Mouse (Mus musculus) kidney, embryonic 15.5 days (tissue): Measurements from ENCODE around the gene Dst. TPM values are rescaled to one million over a fixed set of nuclear protein-coding genes. Genes with fewer than 3 reads are reported as not detected.

Experiments used
- ATAC-seq: fragments of 200-750 bp; cut with Nextera tagmentation; replicated peaks from 2 replicates; pipeline ENCODE4 v1.8.0; 2017; ENCODE audit warnings: moderate TSS enrichment; ENCODE audit not compliant: low FRiP score
- H3K27ac ChIP-seq: fragments of 300-500 bp; sonication (generic); 2 replicates; pipeline ENCODE4 v1.5.1; 2015; ENCODE audit warnings: mild to moderate bottlenecking, inconsistent platforms
- H3K27me3 ChIP-seq: fragments of 300-500 bp; sonication (generic); 2 replicates; pipeline ENCODE4 v1.6.1; 2015; ENCODE audit warnings: inconsistent platforms
- H3K36me3 ChIP-seq: fragments of 300-500 bp; sonication (generic); 2 replicates; pipeline ENCODE4 v1.6.1; 2015; ENCODE audit warnings: inconsistent platforms
- H3K4me1 ChIP-seq: fragments of 300-500 bp; sonication (generic); 2 replicates; pipeline ENCODE4 v1.6.1; 2015; ENCODE audit warnings: inconsistent platforms
- H3K4me2 ChIP-seq: fragments of 300-500 bp; sonication (generic); 2 replicates; pipeline ENCODE4 v1.6.1; 2015; ENCODE audit warnings: moderate library complexity, mild to moderate bottlenecking, inconsistent platforms
- H3K4me3 ChIP-seq: fragments of 300-500 bp; sonication (generic); replicated peaks from 2 replicates; pipeline ENCODE4 v1.5.1; 2015; ENCODE audit warnings: mild to moderate bottlenecking, inconsistent platforms
- H3K9ac ChIP-seq: fragments of 300-500 bp; sonication (generic); 2 replicates; pipeline ENCODE4 v1.6.1; 2015; ENCODE audit warnings: mild to moderate bottlenecking, inconsistent platforms
- H3K9me3 ChIP-seq: fragments of 300-500 bp; sonication (generic); replicated peaks from 2 replicates; pipeline ENCODE4 v1.6.1; 2016; ENCODE audit warnings: inconsistent platforms
- WGBS: fragments of 180-500 bp; shearing (Covaris S2); methylation state at CpG from one replicate; pipeline ENCODE4 v1.1.7; 2015; ENCODE audit warnings: mixed read lengths; 5-methylcytosine and 5-hydroxymethylcytosine counted together
- polyA plus RNA-seq: library from polyadenylated mRNA; unstranded; fragments of >200 nt; fragmentation: Nextera tagmentation; extraction: Ambion mirVana; gene quantifications from 2 replicates; pipeline ENCODE4 v1.2.1, GENCODE M21; 2015

The Dst gene
- polyA plus RNA-seq, 1 experiment from 2014 or later = 27.9 TPM

- Histone ChIP-seq H3K27ac (no peak overlapping the region), H3K36me3 (no peaks in the 10 kb centered on the region), H3K27me3 (no peaks in the 10 kb centered on the region), H3K9ac (no peak overlapping the region), H3K4me1 (peaks cover 9% of the 10 kb centered on the region; the same call in 1 of the 2 replicates), H3K4me2 (no peak overlapping the region), H3K4me3 (no peak overlapping the region), H3K9me3 (no peaks in the 10 kb centered on the region)
- ATAC-seq = no peak
- WGBS = 81% methylated on average over 6 of the region's 6 CpGs
Observed at GRCm38 (mm10) chr1:33991067-33991466, 83.0 kb downstream of the Dst start.

- H3K27ac ChIP-seq = no peak overlapping the region
- no peak overlapping the region for H3K4me2 ChIP-seq
- peaks cover 9% of the 10 kb centered on the region; the same call in 1 of the 2 replicates for H3K4me1 ChIP-seq
- WGBS = 66% methylated on average over 11 of the region's 11 CpGs
- no peaks in the 10 kb centered on the region for H3K36me3 ChIP-seq
- no peaks in the 10 kb centered on the region for H3K9me3 ChIP-seq
- H3K4me3 ChIP-seq = no peak overlapping the region
- H3K9ac ChIP-seq = no peak overlapping the region
- H3K27me3 ChIP-seq = no peaks in the 10 kb centered on the region
- peak; percentile 79 for ATAC-seq
Observed at GRCm38 (mm10) chr1:33992810-33993209, 84.8 kb downstream of the Dst start.

- no peaks in the 10 kb centered on the region for H3K27me3 ChIP-seq
- no peaks in the 10 kb centered on the region for H3K36me3 ChIP-seq
- no peak overlapping the region for H3K4me3 ChIP-seq
- 32% methylated on average over 9 of the region's 9 CpGs for WGBS
- H3K9ac ChIP-seq = no peak overlapping the region
- ATAC-seq = no peak
- no peak overlapping the region for H3K4me2 ChIP-seq
- H3K27ac ChIP-seq = no peak overlapping the region
- H3K9me3 ChIP-seq = no peaks in the 10 kb centered on the region
- peaks cover 9% of the 10 kb centered on the region; the same call in 1 of the 2 replicates for H3K4me1 ChIP-seq
Observed at GRCm38 (mm10) chr1:33994201-33994600, 86.2 kb downstream of the Dst start.

GRCm38 (mm10) chr1:33995386-33995785 is 87.4 kb downstream of the Dst start:
- 88% methylated on average over 6 of the region's 6 CpGs for WGBS
- no peaks in the 10 kb centered on the region for H3K9me3 ChIP-seq
- H3K27ac ChIP-seq = no peak overlapping the region
- no peak for ATAC-seq
- no peaks in the 10 kb centered on the region for H3K27me3 ChIP-seq
- no peak overlapping the region for H3K9ac ChIP-seq
- no peaks in the 10 kb centered on the region for H3K36me3 ChIP-seq
- no peak overlapping the region for H3K4me2 ChIP-seq
- H3K4me3 ChIP-seq = no peak overlapping the region
- peaks cover 9% of the 10 kb centered on the region; the same call in 1 of the 2 replicates for H3K4me1 ChIP-seq

GRCm38 (mm10) chr1:33996105-33996887 is 88.3 kb downstream of the Dst start:
- Histone ChIP-seq H3K4me1 (peaks cover 9% of the 10 kb centered on the region; the same call in 1 of the 2 replicates), H3K4me2 (no peak overlapping the region), H3K4me3 (no peak overlapping the region), H3K36me3 (no peaks in the 10 kb centered on the region), H3K27ac (no peak overlapping the region), H3K27me3 (no peaks in the 10 kb centered on the region), H3K9ac (no peak overlapping the region), H3K9me3 (no peaks in the 10 kb centered on the region)
- ATAC-seq = no peak
- WGBS = 87% methylated on average over 5 of the region's 5 CpGs

- ATAC-seq = no peak
- H3K36me3 ChIP-seq = no peaks in the 10 kb centered on the region
- H3K9ac ChIP-seq = no peak overlapping the region
- no peak overlapping the region for H3K27ac ChIP-seq
- no peak overlapping the region for H3K4me2 ChIP-seq
- H3K9me3 ChIP-seq = no peaks in the 10 kb centered on the region
- 87% methylated on average over 4 of the region's 4 CpGs for WGBS
- H3K4me1 ChIP-seq = peaks cover 21% of the 10 kb centered on the region
- H3K4me3 ChIP-seq = no peak overlapping the region
- no peaks in the 10 kb centered on the region for H3K27me3 ChIP-seq
Observed at GRCm38 (mm10) chr1:34002321-34002720, 94.3 kb downstream of the Dst start.

- WGBS = 36% methylated on average over 9 of the region's 9 CpGs
- Histone ChIP-seq H3K4me2 (no peak overlapping the region), H3K4me3 (no peak overlapping the region), H3K9ac (no peak overlapping the region), H3K27ac (no peak overlapping the region), H3K9me3 (no peaks in the 10 kb centered on the region), H3K4me1 (peaks cover 27% of the 10 kb centered on the region), H3K27me3 (no peaks in the 10 kb centered on the region), H3K36me3 (no peaks in the 10 kb centered on the region)
- ATAC-seq = no peak
Observed at GRCm38 (mm10) chr1:34002970-34003369, 94.9 kb downstream of the Dst start.

- Histone ChIP-seq H3K4me2 (peak overlapping the region; percentile 73), H3K36me3 (no peaks in the 10 kb centered on the region), H3K9me3 (no peaks in the 10 kb centered on the region), H3K4me1 (peaks cover 31% of the 10 kb centered on the region), H3K27ac (peak overlapping the region; percentile 62; the same call in 1 of the 2 replicates), H3K4me3 (peak overlapping the region; percentile 53), H3K9ac (peak overlapping the region; percentile 26; the same call in 1 of the 2 replicates), H3K27me3 (peaks cover 4% of the 10 kb centered on the region; the same call in 1 of the 2 replicates)
- ATAC-seq = no peak
- WGBS = 4% methylated on average over 10 of the region's 10 CpGs
Observed at GRCm38 (mm10) chr1:34005238-34005725, 97.3 kb downstream of the Dst start.

GRCm38 (mm10) chr1:34005726-34006638 is 98.0 kb downstream of the Dst start:
- Histone ChIP-seq H3K36me3 (no peaks in the 10 kb centered on the region), H3K4me3 (peak overlapping the region; percentile 53), H3K27ac (peak overlapping the region; percentile 66), H3K9me3 (no peaks in the 10 kb centered on the region), H3K4me1 (peaks cover 35% of the 10 kb centered on the region), H3K27me3 (peaks cover 4% of the 10 kb centered on the region; the same call in 1 of the 2 replicates), H3K9ac (peak overlapping the region; percentile 46), H3K4me2 (peak overlapping the region; percentile 73)
- ATAC-seq = peak; percentile 80
- under 1% methylated on average over 29 of the region's 29 CpGs for WGBS

GRCm38 (mm10) chr1:34006828-34007361 is 98.9 kb downstream of the Dst start:
- no peaks in the 10 kb centered on the region for H3K36me3 ChIP-seq
- peaks cover 4% of the 10 kb centered on the region; the same call in 1 of the 2 replicates for H3K27me3 ChIP-seq
- H3K9ac ChIP-seq = 0 out of 2 replicates have a peak overlapping the region, but pooled peaks have one; percentile 46
- 0 out of 2 replicates have a peak overlapping the region, but pooled peaks have one; percentile 37 for H3K27ac ChIP-seq
- H3K4me3 ChIP-seq = peak overlapping the region; percentile 53
- ATAC-seq = no peak
- no peaks in the 10 kb centered on the region for H3K9me3 ChIP-seq
- 31% methylated on average over 5 of the region's 5 CpGs for whole genome bisulfite sequencing
- peaks cover 42% of the 10 kb centered on the region for H3K4me1 ChIP-seq
- peak overlapping the region; percentile 73 for H3K4me2 ChIP-seq

- Histone ChIP-seq H3K4me2 (peak overlapping the region; percentile 73), H3K4me3 (peak overlapping the region; percentile 53), H3K9me3 (no peaks in the 10 kb centered on the region), H3K9ac (no peak overlapping the region), H3K27ac (no peak overlapping the region), H3K4me1 (peaks cover 44% of the 10 kb centered on the region), H3K36me3 (no peaks in the 10 kb centered on the region), H3K27me3 (peaks cover 4% of the 10 kb centered on the region; the same call in 1 of the 2 replicates)
- no peak for ATAC-seq
- WGBS = 34% methylated on average over 4 of the region's 4 CpGs
Observed at GRCm38 (mm10) chr1:34007379-34007778, 99.4 kb downstream of the Dst start.
